Mouse (Mus musculus): ENCODE measurements at regions not wholly inside any gene's neighbourhood (a gene's known extent, or its start where the extent isn't known, plus 50 kb on each side); places are given as distances from the start of the nearest gene placed in this dataset.

DNA sequence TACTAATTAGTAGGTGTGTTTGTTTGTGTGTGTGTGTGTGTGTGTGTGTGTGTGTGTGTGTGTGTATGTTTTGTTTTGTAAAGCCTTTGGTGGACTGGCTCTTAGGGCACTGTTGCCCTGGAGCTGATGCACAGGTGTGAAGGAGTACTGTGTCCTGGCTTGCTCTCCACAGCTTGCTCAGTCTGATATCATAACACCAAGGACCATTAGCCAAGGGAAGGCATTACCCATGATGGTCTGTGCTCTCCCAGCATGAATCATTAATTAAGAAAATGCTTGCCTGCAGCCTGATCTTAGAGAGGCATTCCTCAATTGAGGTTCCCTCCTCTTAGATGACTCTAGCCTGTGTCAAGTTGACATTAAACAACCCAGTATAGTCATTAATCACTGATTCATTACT is 54.7 kb downstream of the Spry2 start:
- DNase-seq (ENCODE audit: low spot score in 2 of 2): no peak

DNA sequence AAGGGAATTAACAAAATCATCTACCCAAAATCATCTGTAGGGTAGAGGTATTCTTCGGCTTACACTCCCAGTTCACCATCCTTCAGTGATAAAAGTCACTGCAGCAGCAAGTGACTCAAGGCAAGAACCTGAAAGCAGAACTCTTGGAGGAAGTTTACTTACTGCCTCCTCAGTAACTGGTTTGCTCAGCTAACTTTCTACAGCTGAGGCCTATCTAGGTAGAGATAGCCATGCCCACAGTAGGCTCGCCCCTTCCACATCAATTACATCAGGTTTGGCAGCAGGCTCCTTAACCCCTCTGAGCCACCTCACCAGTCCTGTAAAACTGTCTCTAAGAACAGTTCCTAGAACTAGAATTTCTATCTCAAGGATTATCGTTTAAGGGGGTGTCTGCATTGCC is 59.1 kb downstream of the Spry2 start:
- DNase-seq (ENCODE audit: low spot score in 2 of 2): no peak

- no peak for DNase-seq (ENCODE audit: low spot score in 2 of 2)
These were observed 65.9 kb downstream of the Spry2 start for GRCm38 (mm10) chr14:105830701-105831100.

- DNase-seq (ENCODE audit: low spot score in 2 of 2): no peak
These were observed 66.3 kb downstream of the Spry2 start for GRCm38 (mm10) chr14:105830301-105830700.

- DNase-seq (ENCODE audit: low spot score in 2 of 2): no peak
These were observed 73.5 kb downstream of the Spry2 start for GRCm38 (mm10) chr14:105823129-105823528.

GRCm38 (mm10) chr14:105822653-105823052 is 74.0 kb downstream of the Spry2 start:
- DNase-seq (ENCODE audit: low spot score in 2 of 2): no peak

DNA sequence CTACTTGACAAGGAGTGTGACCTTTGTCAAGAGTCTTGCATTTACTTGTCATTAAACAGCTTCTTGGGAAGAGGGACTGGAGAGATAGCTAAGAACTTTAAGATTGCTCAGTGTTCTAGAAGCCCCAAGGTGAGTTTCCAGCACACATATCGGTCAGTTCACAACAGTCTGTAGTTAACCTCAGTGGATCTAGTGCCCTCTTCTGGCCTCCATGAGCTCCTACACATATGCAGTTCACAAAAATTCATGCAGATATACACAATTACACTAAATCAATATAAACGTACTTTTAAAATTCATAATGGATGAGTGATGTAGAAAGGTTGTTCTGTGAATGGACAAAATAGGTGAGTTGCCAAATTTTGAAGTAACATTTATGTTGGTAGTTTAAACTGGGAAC is 77.1 kb downstream of the Spry2 start:
- no peak for DNase-seq (ENCODE audit: low spot score in 2 of 2)

- no peak for DNase-seq (ENCODE audit: low spot score in 2 of 2)
These were observed 77.8 kb downstream of the Spry2 start for GRCm38 (mm10) chr14:105818841-105819240.

DNA sequence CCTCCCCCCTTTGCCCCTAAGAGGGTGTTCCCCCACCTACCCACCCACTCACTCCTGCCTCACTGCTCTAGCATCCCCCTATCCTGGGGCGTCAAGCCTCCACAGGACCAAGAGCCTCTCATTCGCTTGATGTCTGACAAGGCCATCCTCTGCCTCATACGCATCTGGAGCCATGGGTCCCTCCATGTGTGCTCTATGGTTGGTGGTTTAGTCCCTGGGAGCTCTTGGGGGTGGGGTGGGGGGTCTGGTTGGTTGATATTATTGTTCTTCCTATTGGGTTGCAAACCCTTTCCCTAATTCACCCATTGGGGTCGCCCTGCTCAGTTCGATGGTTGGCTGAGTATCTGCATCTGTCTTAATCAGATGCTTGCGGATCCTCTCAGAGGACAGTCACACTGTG is 79.1 kb downstream of the Spry2 start:
- no peak for DNase-seq (ENCODE audit: low spot score in 2 of 2)

DNA sequence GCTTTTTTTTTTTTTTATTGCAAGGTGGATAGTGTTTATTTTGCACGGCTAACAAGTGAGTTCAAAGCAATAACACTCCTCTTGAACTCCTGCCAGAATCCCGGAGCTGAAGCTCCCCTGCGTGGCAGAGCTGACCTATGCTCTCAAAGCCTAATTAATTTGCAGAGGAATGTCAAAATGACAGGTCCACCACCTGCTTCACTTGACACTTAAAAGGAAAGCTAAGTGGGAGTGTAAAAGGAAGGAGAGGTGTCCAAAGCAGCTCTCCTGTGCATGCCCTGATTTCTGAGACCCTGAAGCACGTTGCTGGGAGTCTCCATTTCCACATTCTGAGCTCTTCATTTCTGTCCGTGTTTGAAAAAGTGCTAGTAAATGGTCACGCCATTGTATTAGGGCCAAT is 80.8 kb downstream of the Spry2 start:
- DNase-seq (ENCODE audit: low spot score in 2 of 2): no peak

DNA sequence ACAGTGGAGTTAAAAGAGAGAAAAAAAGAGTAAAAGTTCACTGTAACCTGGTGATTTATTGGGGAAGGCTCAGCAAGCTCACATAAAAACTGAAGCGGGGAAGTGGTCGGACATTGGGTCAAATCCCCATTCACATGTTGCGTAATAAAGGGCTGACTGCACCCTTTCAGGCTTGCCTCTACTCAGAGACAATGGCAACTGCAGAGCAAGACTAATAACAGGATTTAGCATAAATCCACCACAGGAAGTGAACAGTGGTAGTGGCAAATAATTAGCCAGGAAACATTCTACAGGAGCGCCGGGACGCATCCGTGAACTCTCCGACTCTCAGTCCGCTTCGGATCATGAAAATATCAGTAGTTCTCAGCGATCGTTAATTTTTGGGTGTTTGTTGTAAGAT is 81.3 kb downstream of the Spry2 start:
- no peak for DNase-seq (ENCODE audit: low spot score in 2 of 2)

DNA sequence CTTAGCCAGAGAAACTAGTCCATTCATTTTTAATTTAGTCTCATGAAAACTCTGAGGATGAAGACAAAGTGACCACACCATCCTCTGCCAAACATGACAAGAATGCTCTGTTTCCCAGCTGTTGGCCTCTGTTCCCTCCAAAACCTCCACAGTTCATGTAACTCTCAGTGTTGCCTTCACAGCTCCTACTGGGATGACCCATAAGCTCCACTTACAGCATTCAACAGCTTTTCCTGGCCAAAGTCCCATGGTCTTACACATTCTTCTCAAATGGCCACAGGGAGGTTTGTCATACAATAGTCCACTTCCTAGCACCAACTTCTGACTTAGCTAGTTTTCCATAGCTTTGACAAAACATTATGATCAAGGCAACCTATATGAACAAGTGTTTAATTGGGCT is 83.0 kb downstream of the Spry2 start:
- no peak for DNase-seq (ENCODE audit: low spot score in 2 of 2)

DNA sequence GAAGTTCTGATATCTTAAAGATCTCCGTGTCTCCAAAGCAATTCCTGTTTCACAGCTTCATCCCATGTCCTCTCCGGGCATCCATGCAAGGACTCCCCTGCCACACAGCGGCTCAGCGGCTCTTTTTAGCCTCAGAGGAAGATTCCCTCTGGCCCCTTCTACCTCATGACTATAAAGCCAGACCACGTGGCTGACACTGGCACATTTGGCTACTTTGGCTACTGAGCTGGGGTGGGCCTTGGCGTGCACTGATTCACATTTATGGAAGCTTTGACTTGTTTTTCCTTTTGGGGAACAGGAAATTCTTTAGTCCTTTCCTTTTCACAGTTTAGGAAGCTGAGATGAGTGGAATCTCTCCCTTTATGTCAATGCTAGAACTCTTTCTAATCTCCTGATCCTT is 83.5 kb downstream of the Spry2 start:
- DNase-seq (ENCODE audit: low spot score in 2 of 2): no peak

- no peak for DNase-seq (ENCODE audit: low spot score in 2 of 2)
These were observed 90.9 kb downstream of the Spry2 start for GRCm38 (mm10) chr14:105805762-105806161.

- no peak for DNase-seq (ENCODE audit: low spot score in 2 of 2)
These were observed 91.3 kb downstream of the Spry2 start for GRCm38 (mm10) chr14:105805362-105805761.

GRCm38 (mm10) chr14:105804761-105805160 is 91.9 kb downstream of the Spry2 start:
- DNase-seq (ENCODE audit: low spot score in 2 of 2): no peak

DNA sequence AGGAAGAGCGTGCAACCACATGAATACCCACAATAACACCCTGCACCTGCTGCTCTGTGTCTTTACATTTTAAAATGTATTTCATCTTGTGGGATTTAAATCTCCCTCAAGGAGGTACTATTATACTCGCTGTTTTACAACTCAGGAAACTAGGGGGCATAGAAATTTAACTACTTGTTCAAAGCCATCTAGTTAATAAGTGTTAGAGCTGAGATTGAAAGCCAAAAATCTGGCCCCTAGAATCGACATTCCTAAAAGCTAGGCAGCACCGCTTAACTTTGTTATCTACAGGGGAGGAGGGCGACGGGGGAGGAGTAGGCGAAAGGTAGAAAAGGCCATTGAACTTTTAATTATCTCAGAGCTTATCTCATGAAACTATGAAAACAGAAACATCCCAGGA is 93.3 kb downstream of the Spry2 start:
- DNase-seq (ENCODE audit: low spot score in 2 of 2): no peak

- no peak for DNase-seq (ENCODE audit: low spot score in 2 of 2)
These were observed 93.9 kb downstream of the Spry2 start for GRCm38 (mm10) chr14:105802529-105803280.

DNA sequence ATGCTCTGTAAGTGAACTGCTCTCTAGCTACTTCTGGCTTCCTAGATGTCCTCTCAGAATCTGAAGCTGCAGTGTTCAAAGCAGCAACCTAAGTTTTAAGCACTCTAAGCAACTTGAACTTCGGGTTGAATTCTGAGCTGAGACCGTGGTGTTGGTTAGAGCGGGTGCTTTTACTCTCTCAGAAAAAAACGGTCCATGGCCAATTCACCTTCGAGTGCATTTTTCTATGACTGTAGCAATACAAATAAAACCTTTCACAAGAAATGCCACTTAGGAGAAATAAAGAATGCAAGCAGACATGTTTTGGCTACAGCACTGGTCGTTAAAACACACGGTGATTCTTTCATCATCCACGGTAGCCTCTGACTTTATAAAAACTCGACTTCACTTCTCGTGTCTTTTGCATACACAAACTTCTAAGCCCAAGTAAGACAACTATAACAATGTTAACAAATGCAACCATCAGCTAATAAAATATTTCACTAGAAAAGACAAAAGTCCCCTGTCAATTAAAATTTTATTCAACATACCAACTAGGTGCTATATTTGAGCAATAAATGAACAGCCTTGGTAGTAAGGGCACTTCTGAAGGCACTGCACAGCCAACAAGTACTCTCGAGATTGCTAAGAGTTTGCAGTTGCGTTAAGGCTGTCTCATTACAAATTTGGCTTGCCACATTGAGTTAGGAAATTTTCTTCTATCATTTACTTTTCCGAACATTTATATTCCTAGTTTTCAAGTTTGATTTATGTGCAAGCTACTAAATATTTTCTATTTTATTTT is 96.3 kb downstream of the Spry2 start:
- DNase-seq (ENCODE audit: low spot score in 2 of 2): no peak

DNA sequence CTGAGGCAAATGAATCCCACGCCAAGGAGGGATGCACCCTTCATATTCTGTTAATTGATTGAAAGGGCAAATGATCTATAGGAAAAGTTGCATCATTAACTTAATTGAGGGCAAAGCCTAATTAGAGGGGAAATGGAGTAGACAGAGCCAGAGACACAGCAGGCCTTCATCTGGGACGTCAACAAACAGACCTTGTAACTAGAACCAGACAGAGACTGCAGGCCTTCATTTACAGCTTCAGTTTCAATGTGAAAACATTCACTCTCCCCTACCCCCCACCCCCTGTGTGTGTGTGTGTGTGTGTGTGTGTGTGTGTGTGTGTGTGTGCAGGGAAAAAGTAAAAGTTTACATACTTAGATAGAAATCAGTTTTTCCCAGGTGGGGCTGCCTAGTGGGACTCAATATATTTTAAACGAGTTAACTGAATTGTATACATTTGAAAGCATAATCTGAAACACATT is 97.2 kb downstream of the Spry2 start:
- no peak for DNase-seq (ENCODE audit: low spot score in 2 of 2)

GRCm38 (mm10) chr14:105793010-105793702 is 103.5 kb downstream of the Spry2 start:
- no peak for DNase-seq (ENCODE audit: low spot score in 2 of 2)

- DNase-seq (ENCODE audit: low spot score in 2 of 2): no peak
These were observed 106.2 kb downstream of the Spry2 start for GRCm38 (mm10) chr14:105790441-105790840.

DNA sequence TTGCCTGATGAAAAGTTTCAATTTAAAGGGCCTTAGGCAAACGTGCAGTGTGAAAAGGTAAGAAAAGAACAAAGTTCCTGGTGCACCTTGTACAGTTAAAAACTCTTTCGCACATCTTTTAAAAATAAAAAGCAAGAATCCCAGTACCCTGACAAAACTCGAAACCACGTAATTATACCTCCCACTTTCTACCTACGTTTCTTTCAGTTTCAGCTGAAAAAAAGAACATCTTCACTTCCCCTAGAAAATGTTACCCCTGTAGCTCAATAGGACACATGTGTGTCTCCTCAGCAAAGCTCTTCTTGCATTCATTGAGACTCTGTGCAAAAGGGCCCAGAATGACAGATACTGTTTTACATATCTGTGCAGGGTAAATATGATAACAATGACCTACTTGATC is 113.2 kb downstream of the Spry2 start:
- DNase-seq (ENCODE audit: low spot score in 2 of 2): no peak

Data from spleen, postnatal 36 days (tissue).